Mouse (Mus musculus): ENCODE measurements around the gene Nolc1. TPM values are rescaled to one million over a fixed set of nuclear protein-coding genes. Genes with fewer than 3 reads are reported as not detected.

Nolc1 gene
- total RNA-seq, 2 experiments from 2014 or later: 22.4 to 24.7 TPM

Other genes with a start within 250 kb of the Nolc1 start
- 10 to 100 TPM; 11.9 to 12.6 TPM for gene Armh3, start 77.4 kb upstream of the Nolc1 start, total RNA-seq (2021)
- 1 to 10 TPM; 3.6 to 3.9 TPM for gene Hps6, start 72.4 kb upstream of the Nolc1 start, total RNA-seq (2021)
- gene Pprc1, start 31.0 kb upstream of the Nolc1 start, total RNA-seq (2021): 10 to 100 TPM; 14.9 to 15.1 TPM
- 10 to 100 TPM; 15.5 to 15.8 TPM for gene Ldb1, start 30.6 kb upstream of the Nolc1 start, total RNA-seq (2021)
- gene Elovl3, start 56.0 kb downstream of the Nolc1 start, total RNA-seq (2021): under 1 TPM in 1 of 2 experiments, not detected in 1; 0.26 TPM
- gene Pitx3, start 72.5 kb downstream of the Nolc1 start, total RNA-seq (2021): 10 to 100 TPM in 1 of 2 experiments, 1 to 10 TPM in 1; 4.4 to 10.7 TPM
- 10 to 100 TPM; 45.6 to 47.6 TPM for gene Gbf1, start 76.6 kb downstream of the Nolc1 start, total RNA-seq (2021)
- 10 to 100 TPM in 1 of 2 experiments, 1 to 10 TPM in 1; 7.7 to 10.9 TPM for gene Nfkb2, start 228.5 kb downstream of the Nolc1 start, total RNA-seq (2021)

Data from gastrocnemius, adult 18-20 months (tissue).